Mouse (Mus musculus): ENCODE results near the gene Gal3st1. TPM values are rescaled to one million over a fixed set of nuclear protein-coding genes. Genes with fewer than 3 reads are reported as not detected.

The Gal3st1 gene
- total and polyA plus RNA-seq, 3 experiments = 0.07 to 0.12 TPM; not detected in 1

DNA sequence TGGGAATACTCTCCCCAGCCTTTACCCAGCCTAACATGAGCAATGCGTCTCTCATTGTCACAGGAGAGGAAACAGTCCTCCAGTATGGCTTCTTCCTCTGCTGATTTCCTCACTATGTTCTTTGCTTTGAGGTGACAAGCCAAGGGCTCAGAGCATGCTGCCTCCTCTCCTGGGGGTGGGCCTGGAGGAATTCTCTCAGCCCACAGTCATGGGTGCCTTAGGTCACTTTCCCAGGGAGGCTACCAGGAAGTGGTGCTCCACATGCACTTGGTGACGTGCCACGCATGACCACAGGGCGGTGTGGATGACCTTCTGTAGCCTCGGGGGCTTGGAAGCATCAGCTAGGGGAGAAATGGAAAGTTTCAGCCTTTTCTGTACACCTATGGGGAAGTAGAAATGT is 12.1 kb downstream of the Gal3st1 start:
- Histone ChIP-seq H3K36me3 (ENCODE audit: control insufficient read depth in 1 of 2, insufficient read depth in 2 of 2, low read length in 2 of 2) (no peaks in the 10 kb centered on the region), H3K9me3 (replicated peaks; ENCODE audit: insufficient read depth, low read length) (no peaks in the 10 kb centered on the region), H3K9ac (ENCODE audit: control insufficient read depth, low read depth, low read length, poor library complexity, severe bottlenecking) (no peak overlapping the region), H3K4me1 (ENCODE audit: control insufficient read depth in 1 of 2, insufficient read depth in 2 of 2, low read length in 2 of 2) (no peaks in the 10 kb centered on the region), H3K4me3 (ENCODE audit: control insufficient read depth in 1 of 2, insufficient read depth in 1 of 2, low read depth in 2 of 2, low read length in 2 of 2) (no peak overlapping the region), H3K27ac (ENCODE audit: control insufficient read depth, low read depth, low read length) (no peak overlapping the region), H3K79me2 (ENCODE audit: control insufficient read depth, insufficient read depth, low read length, poor library complexity) (no peaks in the 10 kb centered on the region), H3K27me3 (ENCODE audit: control insufficient read depth in 1 of 2, insufficient read depth in 2 of 2, low read length in 2 of 2) (peaks cover 0 to 3% of the 10 kb centered on the region in 2 experiments; a peak in 2 of 4 replicates)
- TF ChIP-seq E2F4 (IDR thresholded peaks at IDR 0.05; ENCODE audit: borderline replicate concordance, low read depth, low read length) (no peak), MAX (IDR thresholded peaks at IDR 0.05; ENCODE audit: low read length) (no peak), NRF1 (IDR thresholded peaks at IDR 0.05; ENCODE audit: insufficient read depth, low read depth, low read length, poor library complexity, severe bottlenecking) (no peak), SIN3A (IDR thresholded peaks at IDR 0.05; ENCODE audit: low read length) (no peak), TAL1 (IDR thresholded peaks at IDR 0.05; ENCODE audit: low read length) (no peak), SMC3 (IDR thresholded peaks at IDR 0.05; ENCODE audit: low read depth, low read length) (no peak), MAFK (IDR thresholded peaks at IDR 0.05; ENCODE audit: borderline replicate concordance, low read depth, low read length) (no peak), ZMIZ1 (IDR thresholded peaks at IDR 0.05; ENCODE audit: low read depth, low read length) (no peak), NELFE (IDR thresholded peaks at IDR 0.05; ENCODE audit: low read depth, low read length) (no peak), POLR2AphosphoS5 (IDR thresholded peaks at IDR 0.05; ENCODE audit: borderline replicate concordance, low read depth, low read length) (no peak), CHD2 (IDR thresholded peaks at IDR 0.05; ENCODE audit: low read length) (no peak), POLR2AphosphoS2 (IDR thresholded peaks at IDR 0.05; ENCODE audit: low read length) (no peak), ZKSCAN1 (IDR thresholded peaks at IDR 0.05; ENCODE audit: low read depth, low read length) (no peak), MAZ (IDR thresholded peaks at IDR 0.05; ENCODE audit: low read depth, low read length) (no peak), GATA1 (IDR thresholded peaks at IDR 0.05; ENCODE audit: low read depth, low read length) (no peak)
- no peak for DNase-seq (ENCODE audit: low read depth, low spot score)

DNA sequence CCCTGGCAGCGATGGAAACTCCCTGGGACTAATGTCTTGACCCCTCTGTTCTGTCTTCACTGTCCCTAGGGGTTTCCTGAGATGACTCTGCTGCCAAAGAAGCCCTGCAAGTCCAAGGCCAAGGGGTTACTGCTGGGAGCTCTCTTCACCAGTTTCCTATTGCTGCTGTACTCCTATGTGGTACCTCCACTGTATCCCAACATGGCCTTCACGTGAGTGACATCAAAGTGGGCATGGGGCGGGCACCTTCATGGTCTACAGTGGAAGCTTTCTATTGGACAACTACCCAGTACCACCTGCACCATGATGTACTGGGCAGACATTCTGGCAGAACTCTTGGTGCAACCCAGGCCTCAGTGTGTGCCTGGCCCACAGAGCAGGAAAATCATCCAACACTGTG is 13.4 kb downstream of the Gal3st1 start:
- Histone ChIP-seq H3K9ac (ENCODE audit: control insufficient read depth, low read depth, low read length, poor library complexity, severe bottlenecking) (no peak overlapping the region), H3K4me1 (ENCODE audit: control insufficient read depth in 1 of 2, insufficient read depth in 2 of 2, low read length in 2 of 2) (no peaks in the 10 kb centered on the region), H3K4me3 (ENCODE audit: control insufficient read depth in 1 of 2, insufficient read depth in 1 of 2, low read depth in 2 of 2, low read length in 2 of 2) (no peak overlapping the region), H3K36me3 (ENCODE audit: control insufficient read depth in 1 of 2, insufficient read depth in 2 of 2, low read length in 2 of 2) (no peaks in the 10 kb centered on the region), H3K9me3 (replicated peaks; ENCODE audit: insufficient read depth, low read length) (no peaks in the 10 kb centered on the region), H3K27me3 (ENCODE audit: control insufficient read depth in 1 of 2, insufficient read depth in 2 of 2, low read length in 2 of 2) (peaks cover 0 to 3% of the 10 kb centered on the region in 2 experiments; a peak in 2 of 4 replicates), H3K27ac (ENCODE audit: control insufficient read depth, low read depth, low read length) (no peak overlapping the region), H3K79me2 (ENCODE audit: control insufficient read depth, insufficient read depth, low read length, poor library complexity) (no peaks in the 10 kb centered on the region)
- TF ChIP-seq ETS1 (IDR thresholded peaks at IDR 0.05; ENCODE audit: low read depth, low read length) = no peak
- TF ChIP-seq TCF12 (IDR thresholded peaks at IDR 0.05; ENCODE audit: low read depth, low read length) = no peak
- TF ChIP-seq ZKSCAN1 (IDR thresholded peaks at IDR 0.05; ENCODE audit: low read depth, low read length) = no peak
- no peak for TF ChIP-seq GABPA (IDR thresholded peaks at IDR 0.05; ENCODE audit: low read depth, low read length)
- no peak for TF ChIP-seq ZNF384 (IDR thresholded peaks at IDR 0.05; ENCODE audit: low read depth, low read length)
- TF ChIP-seq POLR2AphosphoS5 (IDR thresholded peaks at IDR 0.05; ENCODE audit: borderline replicate concordance, low read depth, low read length) = no peak
- TF ChIP-seq BHLHE40 (IDR thresholded peaks at IDR 0.05; ENCODE audit: borderline replicate concordance, low read depth, low read length) = no peak
- TF ChIP-seq MEF2A (IDR thresholded peaks at IDR 0.05; ENCODE audit: extremely low read depth, insufficient replicate concordance, low read depth, low read length, poor library complexity, severe bottlenecking) = no peak
- no peak for TF ChIP-seq POLR2A (IDR thresholded peaks at IDR 0.05; ENCODE audit: control insufficient read depth in 1 of 2, insufficient read depth in 1 of 2, low read depth in 1 of 2, low read length in 2 of 2, poor library complexity in 1 of 2)
- TF ChIP-seq POLR2AphosphoS2 (IDR thresholded peaks at IDR 0.05; ENCODE audit: low read length) = no peak
- no peak for TF ChIP-seq RCOR1 (IDR thresholded peaks at IDR 0.05; ENCODE audit: low read depth, low read length)
- no peak for TF ChIP-seq TAL1 (IDR thresholded peaks at IDR 0.05; ENCODE audit: low read length)
- TF ChIP-seq ZC3H11A (IDR thresholded peaks at IDR 0.05; ENCODE audit: low read depth, low read length) = no peak
- no peak for TF ChIP-seq ZMIZ1 (IDR thresholded peaks at IDR 0.05; ENCODE audit: low read depth, low read length)
- no peak for TF ChIP-seq MAFK (IDR thresholded peaks at IDR 0.05; ENCODE audit: borderline replicate concordance, low read depth, low read length)
- no peak for TF ChIP-seq ELF1 (IDR thresholded peaks at IDR 0.05; ENCODE audit: low read depth, low read length)
- TF ChIP-seq KAT2A (conservative IDR thresholded peaks at IDR 0.05; ENCODE audit: low read depth, low read length) = no peak
- TF ChIP-seq E2F4 (IDR thresholded peaks at IDR 0.05; ENCODE audit: borderline replicate concordance, low read depth, low read length) = no peak
- TF ChIP-seq UBTF (IDR thresholded peaks at IDR 0.05; ENCODE audit: borderline replicate concordance, insufficient read depth, low read depth, low read length) = no peak
- TF ChIP-seq USF1 (IDR thresholded peaks at IDR 0.05; ENCODE audit: low read depth, low read length) = no peak
- DNase-seq (ENCODE audit: low read depth, low spot score) = no peak
